Mouse (Mus musculus) liver, embryonic 16.5 days (tissue): ENCODE data around the gene Pck2. TPM values are rescaled to one million over a fixed set of nuclear protein-coding genes. Genes with fewer than 3 reads are reported as not detected.
A peak's percentile ranks its signal among the peaks of the same experiment; 100 is the strongest.

Source experiments
- ATAC-seq: fragments of 200-750 bp; cut with Nextera tagmentation; 2 replicates; pipeline ENCODE4 v1.8.0; 2017; ENCODE audit warnings: low read depth, mild to moderate bottlenecking, moderate number of reproducible peaks, moderate library complexity
- H3K27ac ChIP-seq: fragments of 300-500 bp; sonication (generic); 2 replicates; pipeline ENCODE4 v1.5.1; 2014; ENCODE audit warnings: mild to moderate bottlenecking, low read length
- H3K27me3 ChIP-seq: fragments of 300-500 bp; sonication (generic); 2 replicates; pipeline ENCODE4 v1.6.1; 2014; ENCODE audit warnings: low read depth, low read length, mixed read lengths; ENCODE audit not compliant: control insufficient read depth, insufficient read depth
- H3K36me3 ChIP-seq: fragments of 300-500 bp; sonication (generic); 2 replicates; pipeline ENCODE4 v1.6.1; 2014; ENCODE audit warnings: mild to moderate bottlenecking; ENCODE audit not compliant: control insufficient read depth, insufficient read depth
- H3K4me1 ChIP-seq: fragments of 300-500 bp; sonication (generic); 2 replicates; pipeline ENCODE4 v1.6.1; 2014; ENCODE audit warnings: low read depth, low read length, mixed read lengths; ENCODE audit not compliant: control insufficient read depth
- H3K4me2 ChIP-seq: fragments of 300-500 bp; sonication (generic); 2 replicates; pipeline ENCODE4 v1.6.1; 2014; ENCODE audit warnings: low read depth, low read length, mixed read lengths
- H3K4me3 ChIP-seq: fragments of 300-500 bp; sonication (generic); 2 replicates; pipeline ENCODE4 v1.5.1; 2014; ENCODE audit warnings: low read depth, mild to moderate bottlenecking, low read length
- H3K9ac ChIP-seq: fragments of 300-500 bp; sonication (generic); 2 replicates; pipeline ENCODE4 v1.6.1; 2014; ENCODE audit warnings: low read depth, low read length
- H3K9me3 ChIP-seq: fragments of 300-500 bp; sonication (generic); replicated peaks from 2 replicates; pipeline ENCODE4 v1.6.1; 2016; ENCODE audit warnings: low read length; ENCODE audit not compliant: control insufficient read depth
- WGBS: fragments of 180-500 bp; shearing (Covaris S2); extraction: QIAGEN DNeasy Blood & Tissue Kit; methylation state at CpG from one replicate; pipeline ENCODE4 v1.1.7; 2014; ENCODE audit not compliant: insufficient replicate concordance; 5-methylcytosine and 5-hydroxymethylcytosine counted together
- polyA plus RNA-seq: library from polyadenylated mRNA; unstranded; fragments of >200 nt; fragmentation: Nextera tagmentation; extraction: Ambion mirVana; gene quantifications from 2 replicates; pipeline ENCODE4 v1.2.1, GENCODE M21; 2015

Gene Pck2
- 41.2 and 42.5 TPM in 2 replicates for polyA plus RNA-seq

GRCm38 (mm10) chr14:55540067-55540786 is at the start of gene Pck2:
Gene Pck2, plus strand, starts transcription at chr14:55540266.
- peak within 1 kb of the TSS; percentile 78 for H3K4me2 ChIP-seq

DNA sequence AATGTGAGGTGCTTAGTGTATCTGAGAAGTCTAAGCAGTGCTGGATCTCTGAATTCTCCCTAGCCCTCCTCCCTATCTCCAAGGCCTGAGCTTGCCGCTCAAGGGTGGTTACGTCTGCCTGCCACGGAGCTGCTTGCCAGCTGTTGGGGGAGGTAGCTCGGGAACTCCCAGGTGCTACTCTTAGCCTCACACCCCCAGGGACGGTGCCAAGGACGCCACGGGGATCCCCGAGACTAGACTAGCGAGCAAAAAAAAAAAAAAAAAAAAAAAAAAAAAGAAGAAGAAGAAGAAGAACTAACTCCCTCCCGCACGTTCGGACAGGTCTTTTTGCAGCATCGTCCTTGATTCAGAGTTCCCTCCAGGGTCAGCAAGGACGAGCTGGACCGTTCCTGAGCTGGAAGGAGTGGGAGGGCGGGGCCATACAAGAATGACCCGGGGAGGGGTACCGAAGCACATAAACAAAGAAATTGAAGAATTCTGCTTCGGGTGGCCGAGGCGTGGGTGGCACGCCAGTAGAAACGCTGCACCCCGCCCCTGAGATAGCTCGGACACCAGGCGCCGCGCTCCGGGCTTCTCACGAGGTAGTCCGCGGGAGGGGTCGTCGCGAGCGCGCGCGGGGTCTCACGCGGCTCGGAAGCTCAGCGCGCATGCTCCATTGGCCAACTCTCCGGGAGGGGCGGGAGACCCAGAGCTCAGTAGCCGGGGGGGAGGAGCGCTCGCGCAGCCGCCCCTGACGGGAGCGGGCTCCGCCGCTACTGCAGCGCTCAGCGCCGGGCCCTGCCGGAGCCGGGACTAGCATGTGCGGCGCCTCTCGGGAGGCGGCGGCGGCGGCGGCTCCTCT is 49.5 kb upstream of the Pck2 start, which contains the start of gene Carmil3:
TSS of gene Carmil3 (plus strand) at position 291 of the 841 bp plus-strand sequence.
- H3K9ac ChIP-seq = peak within 1 kb of the TSS; percentile 61
- ATAC-seq = peak; percentile 72
- peak within 1 kb of the TSS; percentile 73 for H3K4me3 ChIP-seq
- peak within 1 kb of the TSS; percentile 12; the same call in 1 of the 2 replicates for H3K27ac ChIP-seq
- peaks cover 5% of the 10 kb centered on the region for H3K36me3 ChIP-seq
- H3K4me1 ChIP-seq = peaks cover 22% of the 10 kb centered on the region
- H3K4me2 ChIP-seq = peak within 1 kb of the TSS; percentile 100
- under 1% methylated on average over 54 of the region's 68 CpGs for WGBS
- H3K27me3 ChIP-seq = peaks cover 15% of the 10 kb centered on the region
- H3K9me3 ChIP-seq = no peaks in the 10 kb centered on the region

More at GRCm38 (mm10) chr14:55540067-55540786, at the start of gene Pck2:
- peak; percentile 98 for ATAC-seq
- H3K27ac ChIP-seq = peak within 1 kb of the TSS; percentile 95
- peak within 1 kb of the TSS; percentile 97 for H3K9ac ChIP-seq
- H3K4me1 ChIP-seq = peaks cover 26% of the 10 kb centered on the region
- peaks cover 17% of the 10 kb centered on the region for H3K36me3 ChIP-seq
- no peaks in the 10 kb centered on the region for H3K27me3 ChIP-seq
- under 1% methylated on average over 32 of the region's 32 CpGs for WGBS
- peak within 1 kb of the TSS; percentile 82 for H3K4me3 ChIP-seq
- no peaks in the 10 kb centered on the region for H3K9me3 ChIP-seq

GRCm38 (mm10) chr14:55491291-55491833 is 48.7 kb upstream of the Pck2 start:
- 0% methylated on average over 27 of the region's 30 CpGs for WGBS
- Histone ChIP-seq H3K9me3 (no peaks in the 10 kb centered on the region), H3K4me3 (peak overlapping the region; percentile 73), H3K27ac (peak overlapping the region; percentile 12; the same call in 1 of the 2 replicates), H3K36me3 (peaks cover 5% of the 10 kb centered on the region), H3K9ac (peak overlapping the region; percentile 61), H3K27me3 (peaks cover 15% of the 10 kb centered on the region), H3K4me2 (peak overlapping the region; percentile 100), H3K4me1 (peaks cover 22% of the 10 kb centered on the region)
- peak; percentile 92 for ATAC-seq

DNA sequence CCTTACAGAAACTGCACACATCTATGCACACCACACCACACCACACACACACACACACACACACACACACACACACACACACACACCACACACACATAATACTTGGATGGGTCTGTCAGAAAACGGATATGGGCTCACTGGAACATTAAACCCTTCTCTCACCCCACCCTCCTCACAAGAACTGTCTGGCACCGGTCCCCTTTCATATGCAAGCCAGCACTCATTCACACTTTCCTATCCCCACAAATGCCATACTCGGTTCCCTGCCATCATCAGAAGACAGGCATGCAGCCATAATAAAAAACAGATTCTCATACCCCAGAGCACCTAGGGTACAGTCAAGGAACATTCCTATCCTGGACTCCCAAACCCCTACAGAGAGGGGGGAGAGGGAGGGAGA is 48.0 kb upstream of the Pck2 start:
- 42% methylated on average over 3 of the region's 3 CpGs for WGBS
- no peak for ATAC-seq
- peaks cover 5% of the 10 kb centered on the region for H3K36me3 ChIP-seq
- H3K27me3 ChIP-seq = peaks cover 15% of the 10 kb centered on the region
- H3K9ac ChIP-seq = no peak overlapping the region
- peak overlapping the region; percentile 100; the same call in 1 of the 2 replicates for H3K4me2 ChIP-seq
- no peak overlapping the region for H3K27ac ChIP-seq
- H3K9me3 ChIP-seq = no peaks in the 10 kb centered on the region
- no peak overlapping the region for H3K4me3 ChIP-seq
- peaks cover 22% of the 10 kb centered on the region for H3K4me1 ChIP-seq

GRCm38 (mm10) chr14:55495509-55496240 is 44.4 kb upstream of the Pck2 start:
- Histone ChIP-seq H3K27me3 (peaks cover 6% of the 10 kb centered on the region), H3K4me3 (no peak overlapping the region), H3K36me3 (no peaks in the 10 kb centered on the region), H3K9ac (no peak overlapping the region), H3K9me3 (no peaks in the 10 kb centered on the region), H3K27ac (no peak overlapping the region), H3K4me2 (no peak overlapping the region), H3K4me1 (peaks cover 17% of the 10 kb centered on the region)
- WGBS = 66% methylated on average over 18 of the region's 20 CpGs
- no peak for ATAC-seq

- no peak overlapping the region for H3K4me3 ChIP-seq
- no peak overlapping the region for H3K4me2 ChIP-seq
- no peaks in the 10 kb centered on the region for H3K36me3 ChIP-seq
- H3K4me1 ChIP-seq = peaks cover 4% of the 10 kb centered on the region
- no peaks in the 10 kb centered on the region for H3K9me3 ChIP-seq
- no peak overlapping the region for H3K9ac ChIP-seq
- peaks cover 3% of the 10 kb centered on the region; the same call in 1 of the 2 replicates for H3K27me3 ChIP-seq
- 0 out of 2 replicates have a peak, but pooled peaks have one; percentile 1 for ATAC-seq
- 70% methylated on average over 16 of the region's 16 CpGs for WGBS
- no peak overlapping the region for H3K27ac ChIP-seq
Observed at GRCm38 (mm10) chr14:55496761-55497448, 43.2 kb upstream of the Pck2 start.

- no peak overlapping the region for H3K27ac ChIP-seq
- no peaks in the 10 kb centered on the region for H3K36me3 ChIP-seq
- no peak overlapping the region for H3K9ac ChIP-seq
- peak; percentile 55 for ATAC-seq
- peaks cover 3% of the 10 kb centered on the region; the same call in 1 of the 2 replicates for H3K27me3 ChIP-seq
- H3K9me3 ChIP-seq = no peaks in the 10 kb centered on the region
- no peak overlapping the region for H3K4me3 ChIP-seq
- H3K4me1 ChIP-seq = no peaks in the 10 kb centered on the region
- H3K4me2 ChIP-seq = no peak overlapping the region
- WGBS = 27% methylated on average over 6 of the region's 6 CpGs
Observed at GRCm38 (mm10) chr14:55497449-55497821, 42.6 kb upstream of the Pck2 start.

DNA sequence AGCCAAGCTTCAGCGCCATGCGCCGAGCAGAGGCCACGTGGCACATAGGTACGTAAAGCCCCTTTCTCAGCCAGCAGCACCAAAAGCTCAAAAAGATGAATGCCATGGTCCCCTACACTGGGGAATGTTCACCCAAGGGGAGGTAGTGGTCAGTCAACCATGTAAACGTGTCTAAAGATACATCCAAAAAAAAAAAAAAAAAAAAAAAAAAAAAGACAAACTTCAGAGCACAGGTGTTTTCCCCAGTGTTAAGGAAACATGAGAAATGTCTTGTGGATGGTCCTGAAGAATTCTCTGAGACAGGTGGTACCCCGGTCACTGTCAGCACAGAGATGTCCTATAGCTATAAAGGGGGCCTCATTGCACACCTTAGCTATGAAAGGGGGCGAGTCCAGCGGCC is 34.5 kb upstream of the Pck2 start:
- Histone ChIP-seq H3K4me1 (no peaks in the 10 kb centered on the region), H3K9me3 (no peaks in the 10 kb centered on the region), H3K27me3 (peaks cover 5% of the 10 kb centered on the region), H3K27ac (no peak overlapping the region), H3K36me3 (no peaks in the 10 kb centered on the region), H3K4me3 (no peak overlapping the region), H3K4me2 (no peak overlapping the region), H3K9ac (no peak overlapping the region)
- 74% methylated on average over 9 of the region's 9 CpGs for WGBS
- ATAC-seq = no peak
